Mouse (Mus musculus) C2C12 (cell line): ENCODE measurements around the gene Gtf3c5.
A peak's percentile ranks its signal among the peaks of the same experiment; 100 is the strongest.

ENCODE experiments used
- CEBPB ChIP-seq: IDR thresholded peaks from one replicate; pipeline ENCODE4 v1.6.1; 2011; ENCODE audit warnings: low read depth, mild to moderate bottlenecking, control low read depth, moderate library complexity
- CTCF ChIP-seq: IDR thresholded peaks from one replicate; pipeline ENCODE4 v1.5.1; 2011; ENCODE audit not compliant: control insufficient read depth, insufficient read depth, insufficient read length
- MAX ChIP-seq: IDR thresholded peaks from one replicate; pipeline ENCODE4 v1.6.1; 2011; ENCODE audit warnings: mild to moderate bottlenecking, control low read depth
- USF1 ChIP-seq: IDR thresholded peaks from one replicate; pipeline ENCODE4 v1.6.1; 2011; ENCODE audit warnings: low read depth, mild to moderate bottlenecking, control low read depth, moderate library complexity

DNA sequence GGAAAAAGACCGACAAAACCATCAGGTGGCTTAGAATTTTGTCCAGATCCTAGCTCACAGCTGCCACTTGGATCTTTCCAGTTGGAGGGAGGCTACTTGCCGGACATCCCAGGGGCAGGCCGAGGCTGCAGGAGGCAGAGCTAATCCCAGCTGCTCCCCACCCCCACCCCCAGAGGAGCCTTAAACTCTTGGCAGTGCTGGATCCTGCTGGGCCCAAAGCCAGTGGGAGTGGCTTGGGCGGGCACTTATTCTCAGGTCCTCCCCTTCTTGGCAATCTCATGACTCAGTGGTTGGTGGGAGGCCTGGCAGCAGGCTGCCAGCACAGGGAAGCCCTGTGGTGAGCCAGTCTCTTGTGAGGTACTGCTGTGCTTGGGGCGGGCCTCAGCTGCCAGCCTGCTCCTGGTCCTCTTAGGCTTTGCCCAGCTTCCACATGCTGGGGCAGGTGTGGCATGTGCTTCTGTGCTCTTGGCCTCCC lies 59.9 kb downstream of the Gtf3c5 start:
- TF ChIP-seq CTCF, result no peak
- TF ChIP-seq CEBPB, result no peak
- TF ChIP-seq MAX, result peak; percentile 78
- no peak for TF ChIP-seq USF1
